Mouse (Mus musculus) cerebellum, adult 2 months (tissue): Measurements from ENCODE around the gene Rufy3.

ENCODE experiments used
- CTCF ChIP-seq: fragments of 200-500 bp; IDR thresholded peaks from 2 replicates; pipeline ENCODE4 v1.5.1; 2011; ENCODE audit warnings: low read depth, mild to moderate bottlenecking, control low read depth, low read length, moderate library complexity, borderline replicate concordance; ENCODE audit not compliant: insufficient read depth
- POLR2A ChIP-seq: fragments of 200-500 bp; IDR thresholded peaks from 2 replicates; pipeline ENCODE4 v1.6.1; 2011; ENCODE audit warnings: low read length, control low read depth, borderline replicate concordance; ENCODE audit not compliant: insufficient read depth

GRCm38 (mm10) chr5:88627545-88627944 is 62.7 kb downstream of the Rufy3 start:
- TF ChIP-seq POLR2A (no peak), CTCF (no peak)
